Mouse (Mus musculus) G1E (cell line): Measurements from ENCODE around the gene Adgrl3.

ENCODE experiments used
- CTCF ChIP-seq: IDR thresholded peaks from 2 replicates; pipeline ENCODE4 v1.5.1; 2012; ENCODE audit warnings: low read depth, low read length, inconsistent platforms, mixed read lengths
- GATA1 ChIP-seq: IDR thresholded peaks from 2 replicates; pipeline ENCODE4 v1.6.1; 2012; ENCODE audit warnings: borderline replicate concordance, low read length, inconsistent platforms, mixed read lengths
- POLR2AphosphoS5 ChIP-seq: IDR thresholded peaks from 2 replicates; pipeline ENCODE4 v1.6.1; 2012; ENCODE audit warnings: low read depth, low read length, inconsistent platforms; ENCODE audit not compliant: insufficient replicate concordance

DNA sequence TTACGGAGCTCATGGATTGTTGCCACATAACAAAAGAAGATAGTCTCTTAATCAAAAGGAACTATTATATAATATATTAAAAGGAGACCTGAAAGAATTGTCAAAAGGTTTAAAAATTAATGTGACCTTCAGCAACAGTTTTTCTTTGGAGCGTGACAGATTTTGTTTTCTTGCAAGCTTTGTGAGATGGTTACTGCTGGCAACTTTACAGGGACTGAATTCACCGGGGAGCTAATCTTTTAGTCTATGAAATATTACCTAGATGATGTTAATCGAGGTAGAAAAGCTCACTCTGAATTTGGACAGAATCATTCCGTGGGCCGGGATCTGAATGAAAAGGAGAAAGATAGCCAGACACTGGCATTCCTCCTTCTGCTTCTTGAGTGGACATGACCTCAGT, 850.4 kb downstream of the Adgrl3 start:
- no peak for TF ChIP-seq CTCF
- TF ChIP-seq POLR2AphosphoS5 = no peak
- TF ChIP-seq GATA1 = no peak
